Comparison of ENCODE assay signal across 11 mouse cellular contexts in the genomic region with DNA sequence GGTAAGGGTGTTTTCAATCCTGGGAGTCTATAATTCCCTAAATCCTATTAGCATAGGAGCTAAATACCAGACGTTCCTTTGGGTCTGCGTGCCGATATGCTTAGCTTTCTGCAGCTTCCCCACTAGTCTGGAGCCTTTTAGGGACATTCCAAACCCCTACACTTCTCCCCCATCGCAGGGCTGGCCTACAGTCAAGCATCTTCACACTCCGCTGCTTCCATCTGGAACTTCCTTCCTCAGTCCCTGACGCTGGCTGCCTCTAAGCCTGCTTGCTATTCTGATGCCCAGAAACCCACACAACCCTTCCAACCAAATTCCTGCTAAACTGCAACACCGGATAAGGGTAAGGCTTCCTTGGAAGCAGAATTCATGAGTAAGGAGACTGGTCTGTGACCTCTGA. TPM values are rescaled to one million over a fixed set of nuclear protein-coding genes. Genes with fewer than 3 reads are reported as not detected.
DNase-seq lines count a peak whose midpoint lies in the region; ATAC-seq and TF ChIP-seq lines count a peak whose summit lies in the region.
"Had no signal": no experiment of that assay in that cellular context is flagged by ENCODE, and none has a peak within 500 bp of the region (broad histone marks: within the 10 kb centered on the region; RNA-seq: fewer than 3 reads in every experiment).

No protein-coding gene starts in this region.

- no peak overlapping the region for H3K4me2 ChIP-seq in embryonic facial prominence, embryonic 13.5 days
- no peak overlapping the region for H3K4me2 ChIP-seq in intestine, embryonic 15.5 days (replicated peaks)
- no peak overlapping the region for H3K4me2 ChIP-seq in midbrain, embryonic 13.5 days (replicated peaks)
- H3K4me2 ChIP-seq: liver, embryonic 13.5 days had no signal

- DNase-seq in embryonic facial prominence, embryonic 10.5 days (ENCODE audit: low spot score): no peak
- peak; percentile 78 for DNase-seq in cerebellum, adult 11-12 months
- DNase-seq in left cerebral cortex, postnatal 25 days (ENCODE audit: low spot score in 2 of 2): peak; percentile 54 to 95
- DNase-seq in thymus, adult 2 months: no peak
- no peak for DNase-seq in lung, adult 18-20 months
- DNase-seq: liver, embryonic 13.5 days had no signal

- H3K9me3 ChIP-seq in embryonic facial prominence, embryonic 13.5 days: no peaks in the 10 kb centered on the region
- no peaks in the 10 kb centered on the region for H3K9me3 ChIP-seq in embryonic facial prominence, embryonic 10.5 days
- H3K9me3 ChIP-seq in intestine, embryonic 15.5 days: no peaks in the 10 kb centered on the region
- no peaks in the 10 kb centered on the region for H3K9me3 ChIP-seq in midbrain, embryonic 13.5 days
- H3K9me3 ChIP-seq: liver, embryonic 13.5 days had no signal

- no peaks in the 10 kb centered on the region for H3K27me3 ChIP-seq in embryonic facial prominence, embryonic 13.5 days
- H3K27me3 ChIP-seq in embryonic facial prominence, embryonic 10.5 days (replicated peaks; ENCODE audit: low read depth, poor library complexity, severe bottlenecking): no peaks in the 10 kb centered on the region
- H3K27me3 ChIP-seq in intestine, embryonic 15.5 days (replicated peaks): no peaks in the 10 kb centered on the region
- H3K27me3 ChIP-seq in thymus, adult 2 months (ENCODE audit: control insufficient read depth, insufficient read depth, low read length): no peaks in the 10 kb centered on the region
- no peaks in the 10 kb centered on the region for H3K27me3 ChIP-seq in midbrain, embryonic 13.5 days
- H3K27me3 ChIP-seq: liver, embryonic 13.5 days had no signal

- H3K9ac ChIP-seq in embryonic facial prominence, embryonic 13.5 days: no peak overlapping the region
- no peak overlapping the region for H3K9ac ChIP-seq in intestine, embryonic 15.5 days
- H3K9ac ChIP-seq in midbrain, embryonic 13.5 days (replicated peaks): no peak overlapping the region
- H3K9ac ChIP-seq: liver, embryonic 13.5 days had no signal

- no peak for TF ChIP-seq POLR2A in thymus, adult 2 months (IDR thresholded peaks at IDR 0.05; ENCODE audit: control insufficient read depth, extremely low read depth, insufficient read depth, low read length, poor library complexity)

- WGBS in embryonic facial prominence, embryonic 13.5 days: 49% methylated on average over 7 of the region's 7 CpGs
- WGBS in embryonic facial prominence, embryonic 10.5 days: 75% methylated on average over 7 of the region's 7 CpGs
- 54% methylated on average over 7 of the region's 7 CpGs for WGBS in intestine, embryonic 15.5 days
- 81% methylated on average over 7 of the region's 7 CpGs for WGBS in thymus, adult 2 months
- 62% methylated on average over 7 of the region's 7 CpGs for WGBS in midbrain, embryonic 13.5 days

- no peak for ATAC-seq in embryonic facial prominence, embryonic 13.5 days (ENCODE audit: insufficient number of reproducible peaks, insufficient read depth, low FRiP score, low TSS enrichment, low read depth)
- 0 out of 2 replicates have a peak, but pooled peaks have one; percentile 39 for ATAC-seq in intestine, embryonic 15.5 days
- ATAC-seq in midbrain, embryonic 13.5 days: no peak

- H3K4me1 ChIP-seq in embryonic facial prominence, embryonic 13.5 days: peaks cover 16% of the 10 kb centered on the region
- 0 out of 2 replicates have a peak, but pooled peaks cover 2% of the 10 kb centered on the region for H3K4me1 ChIP-seq in embryonic facial prominence, embryonic 10.5 days
- 0 out of 2 replicates have a peak, but pooled peaks cover 3% of the 10 kb centered on the region for H3K4me1 ChIP-seq in intestine, embryonic 15.5 days (replicated peaks)
- no peaks in the 10 kb centered on the region for H3K4me1 ChIP-seq in thymus, adult 2 months (replicated peaks; ENCODE audit: control insufficient read depth, insufficient read depth, low read length)
- H3K4me1 ChIP-seq in midbrain, embryonic 13.5 days (replicated peaks): no peaks in the 10 kb centered on the region
- H3K4me1 ChIP-seq: liver, embryonic 13.5 days had no signal

- no peak overlapping the region for H3K4me3 ChIP-seq in embryonic facial prominence, embryonic 13.5 days
- no peak overlapping the region for H3K4me3 ChIP-seq in embryonic facial prominence, embryonic 10.5 days
- no peak overlapping the region for H3K4me3 ChIP-seq in intestine, embryonic 15.5 days (replicated peaks)
- H3K4me3 ChIP-seq in thymus, adult 2 months (ENCODE audit: control insufficient read depth, insufficient read depth, low read length): no peak overlapping the region
- H3K4me3 ChIP-seq in midbrain, embryonic 13.5 days (replicated peaks): no peak overlapping the region
- H3K4me3 ChIP-seq: liver, embryonic 13.5 days had no signal

- TF ChIP-seq CTCF in thymus, adult 2 months (IDR thresholded peaks at IDR 0.05; ENCODE audit: borderline replicate concordance, control insufficient read depth, extremely low read depth, insufficient read depth, low read length, poor library complexity): no peak

- intact Hi-C loops in left cerebral cortex, postnatal 25 days (cut with DNase I): loop anchor here (2.0 kb wide), 1 partner anchor 80 kb away; no protein-coding TSS in a partner anchor

- peak overlapping the region; percentile 62 for H3K27ac ChIP-seq in embryonic facial prominence, embryonic 13.5 days
- no peak overlapping the region for H3K27ac ChIP-seq in embryonic facial prominence, embryonic 10.5 days (replicated peaks)
- H3K27ac ChIP-seq in intestine, embryonic 15.5 days: 0 out of 2 replicates have a peak overlapping the region, but pooled peaks have one; percentile 9
- no peak overlapping the region for H3K27ac ChIP-seq in thymus, adult 2 months (ENCODE audit: control insufficient read depth, insufficient read depth, low read length)
- H3K27ac ChIP-seq in midbrain, embryonic 13.5 days: no peak overlapping the region
- H3K27ac ChIP-seq: liver, embryonic 13.5 days had no signal

- no peaks in the 10 kb centered on the region for H3K36me3 ChIP-seq in embryonic facial prominence, embryonic 13.5 days
- H3K36me3 ChIP-seq in embryonic facial prominence, embryonic 10.5 days (replicated peaks): no peaks in the 10 kb centered on the region
- no peaks in the 10 kb centered on the region for H3K36me3 ChIP-seq in intestine, embryonic 15.5 days
- H3K36me3 ChIP-seq in thymus, adult 2 months (ENCODE audit: control insufficient read depth, insufficient read depth, low read length): no peaks in the 10 kb centered on the region
- no peaks in the 10 kb centered on the region for H3K36me3 ChIP-seq in midbrain, embryonic 13.5 days
- H3K36me3 ChIP-seq: liver, embryonic 13.5 days had no signal

RNA-seq across cellular contexts. Expression of gene Rpl37a, which starts 35.3 kb away (rescaled TPM):
- polyA plus RNA-seq in embryonic facial prominence, embryonic 13.5 days (2015; fragmentation: Nextera tagmentation; extraction: Ambion mirVana): 1,826 and 2,120 TPM in 2 replicates
- polyA plus RNA-seq in embryonic facial prominence, embryonic 10.5 days (2016; fragmentation: Nextera tagmentation; extraction: Ambion mirVana): 1,442 and 1,468 TPM in 2 replicates
- 1,771 and 1,885 TPM in 2 replicates for polyA plus RNA-seq in intestine, embryonic 15.5 days (2015; fragmentation: Nextera tagmentation; extraction: Ambion mirVana)
- total RNA-seq in left cerebral cortex, postnatal 25 days (2021): 100 to 1,000 TPM; 500 to 511 TPM
- polyA plus RNA-seq in thymus, adult 2 months (2012; rRNA removed): 697 and 870 TPM in 2 replicates
- polyA plus RNA-seq in midbrain, embryonic 13.5 days (2015; fragmentation: Nextera tagmentation; extraction: Ambion mirVana): 1,218 and 1,294 TPM in 2 replicates

RNA-seq across cellular contexts. Expression of gene Ankar, which starts 46.0 kb away (rescaled TPM):
- polyA plus RNA-seq in embryonic facial prominence, embryonic 13.5 days (2015; fragmentation: Nextera tagmentation; extraction: Ambion mirVana): not detected in 2 replicates
- polyA plus RNA-seq in embryonic facial prominence, embryonic 10.5 days (2016; fragmentation: Nextera tagmentation; extraction: Ambion mirVana): not detected in 2 replicates
- not detected in 2 replicates for polyA plus RNA-seq in intestine, embryonic 15.5 days (2015; fragmentation: Nextera tagmentation; extraction: Ambion mirVana)
- total RNA-seq in left cerebral cortex, postnatal 25 days (2021): not detected
- polyA plus RNA-seq in thymus, adult 2 months (2012; rRNA removed): not detected in 2 replicates
- not detected in 2 replicates for polyA plus RNA-seq in midbrain, embryonic 13.5 days (2015; fragmentation: Nextera tagmentation; extraction: Ambion mirVana)
- total RNA-seq: adrenal gland, postnatal 4 days; gastrocnemius, postnatal 4 days had no signal
- polyA plus RNA-seq: liver, embryonic 13.5 days had no signal

Comparison
In these comparisons a context has a peak if more than half of its experiments do, and no peak if none do; other contexts are left out.
1. H3K27ac ChIP-seq: peak in embryonic facial prominence, embryonic 13.5 days (single experiment) and intestine, embryonic 15.5 days (single experiment); none in embryonic facial prominence, embryonic 10.5 days (single experiment), thymus, adult 2 months (single experiment) and midbrain, embryonic 13.5 days (single experiment).
2. DNase-seq: peak in cerebellum, adult 11-12 months (single experiment) and left cerebral cortex, postnatal 25 days (2 of 2); none in embryonic facial prominence, embryonic 10.5 days (single experiment), thymus, adult 2 months (single experiment) and lung, adult 18-20 months (0 of 2).